Mouse (Mus musculus) embryonic fibroblast, embryonic 13.5 days (primary cell): ENCODE results near the gene Col4a4.

ENCODE experiments used
- CTCF ChIP-seq: IDR thresholded peaks from 2 replicates; pipeline ENCODE4 v1.5.1; 2011; ENCODE audit warnings: mild to moderate bottlenecking, control low read depth, low read length, moderate library complexity, borderline replicate concordance; ENCODE audit not compliant: insufficient read depth
- POLR2A ChIP-seq: IDR thresholded peaks from 2 replicates; pipeline ENCODE4 v1.6.1; 2011; ENCODE audit warnings: low read depth, mild to moderate bottlenecking, control low read depth, low read length, moderate library complexity

DNA sequence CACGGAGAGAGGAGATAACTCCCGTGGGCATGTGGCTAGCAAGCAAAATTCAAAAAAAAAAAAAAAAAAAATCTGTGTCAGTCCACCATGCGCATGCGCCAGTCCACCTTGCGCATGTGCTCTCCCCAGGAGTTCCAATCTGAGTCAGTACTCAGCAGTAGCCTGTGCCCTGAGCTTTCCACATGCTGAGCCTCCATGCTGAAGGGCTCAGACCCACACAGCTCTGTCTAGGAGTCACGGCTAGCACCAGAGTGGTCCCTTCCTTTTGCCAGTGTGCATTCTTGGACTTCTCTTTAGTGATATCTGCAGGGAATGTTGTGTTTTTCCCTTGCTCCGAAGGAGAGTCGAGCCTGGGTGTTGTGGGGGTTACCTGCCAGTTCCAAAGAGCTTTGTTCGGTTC is 177.4 kb downstream of the Col4a4 start:
- TF ChIP-seq CTCF, result no peak
- no peak for TF ChIP-seq POLR2A
